Mouse (Mus musculus) CD4-positive, CD25-positive, alpha-beta regulatory T cell, adult 2 months (primary cell): ENCODE measurements around the gene Hcfc1.

Experiments
- DNase-seq: peaks from one replicate; pipeline ENCODE4 v3.0.0-alpha.2; 2012; ENCODE audit warnings: low read depth, low spot score

Gene Hcfc1

GRCm38 (mm10) chrX:73966248-73967176 is at the start of gene Hcfc1:
Gene Hcfc1 (minus strand): TSS chrX:73966357.
- peak; percentile 92 for DNase-seq

- DNase-seq = no peak
Observed at GRCm38 (mm10) chrX:74014597-74014996, 48.4 kb upstream of the Hcfc1 start.

GRCm38 (mm10) chrX:74008063-74008462 is 41.9 kb upstream of the Hcfc1 start:
- no peak for DNase-seq

- DNase-seq = no peak
Observed at GRCm38 (mm10) chrX:74006401-74006800, 40.2 kb upstream of the Hcfc1 start.

- no peak for DNase-seq
Observed at GRCm38 (mm10) chrX:74003644-74004043, 37.5 kb upstream of the Hcfc1 start.

- no peak for DNase-seq
Observed at GRCm38 (mm10) chrX:74001024-74001423, 34.9 kb upstream of the Hcfc1 start.

GRCm38 (mm10) chrX:73998911-73999869 is 33.0 kb upstream of the Hcfc1 start:
- DNase-seq = no peak

- no peak for DNase-seq
Observed at GRCm38 (mm10) chrX:73977783-73978182, 11.6 kb upstream of the Hcfc1 start.

- DNase-seq = no peak
Observed at GRCm38 (mm10) chrX:73976283-73976682, 10.1 kb upstream of the Hcfc1 start.

- DNase-seq = no peak
Observed at GRCm38 (mm10) chrX:73972774-73973173, 6.6 kb upstream of the Hcfc1 start.

- no peak for DNase-seq
Observed at GRCm38 (mm10) chrX:73970781-73971180, 4.6 kb upstream of the Hcfc1 start.

- no peak for DNase-seq
Observed at GRCm38 (mm10) chrX:73969729-73970128, 3.6 kb upstream of the Hcfc1 start.

- DNase-seq = no peak
Observed at GRCm38 (mm10) chrX:73969167-73969566, 3.0 kb upstream of the Hcfc1 start.

GRCm38 (mm10) chrX:73967177-73968075 is 1.3 kb upstream of the Hcfc1 start:
- peak; percentile 92 for DNase-seq

GRCm38 (mm10) chrX:73965307-73965706 is 850 bp downstream of the Hcfc1 start:
- peak; percentile 84 for DNase-seq

GRCm38 (mm10) chrX:73964363-73964762 is 1.8 kb downstream of the Hcfc1 start:
- DNase-seq = peak; percentile 58

- no peak for DNase-seq
Observed at GRCm38 (mm10) chrX:73954988-73955387, 11.2 kb downstream of the Hcfc1 start.

GRCm38 (mm10) chrX:73952603-73953002 is 13.6 kb downstream of the Hcfc1 start:
- no peak for DNase-seq

GRCm38 (mm10) chrX:73949341-73949740 is 16.8 kb downstream of the Hcfc1 start:
- no peak for DNase-seq

- DNase-seq = peak; percentile 82
Observed at GRCm38 (mm10) chrX:73948647-73949046, 17.5 kb downstream of the Hcfc1 start.

- no peak for DNase-seq
Observed at GRCm38 (mm10) chrX:73946896-73947295, 19.3 kb downstream of the Hcfc1 start.
